Mouse (Mus musculus) neutrophil, adult 59 days (primary cell): ENCODE results near the gene Slc15a2. TPM values are rescaled to one million over a fixed set of nuclear protein-coding genes. Genes with fewer than 3 reads are reported as not detected.

Source experiments
- total RNA-seq, 2 experiments: library from RNA; stranded (reverse); gene quantifications; 1 replicate in 1 of 2; 2 replicates in 1 of 2; pipeline ENCODE4 v1.2.4; 2023

Gene Slc15a2
- total RNA-seq, result 1 to 10 TPM; 4.2 to 6.1 TPM

GRCm38 (mm10) chr16:36784594-36785313 is at the start of gene Slc15a2:
Gene Slc15a2 (minus strand): TSS chr16:36784962.

GRCm38 (mm10) chr16:36828054-36828786 is 43.5 kb upstream of the Slc15a2 start, which contains the start of gene Iqcb1:
Gene Iqcb1 (plus strand): TSS chr16:36828385.

Other genes starting within 250 kb of the Slc15a2 start
- gene Casr, start 222.8 kb downstream of the Slc15a2 start, total RNA-seq, result not detected
- 10 to 100 TPM; 20.4 to 25.5 TPM for gene Cd86, start 118.9 kb downstream of the Slc15a2 start, total RNA-seq
- under 1 TPM; 0.40 to 0.44 TPM for gene Ildr1, start 91.0 kb downstream of the Slc15a2 start, total RNA-seq
- gene Iqcb1, start 43.4 kb upstream of the Slc15a2 start, total RNA-seq, result 1 to 10 TPM; 7.5 to 7.8 TPM
- gene Eaf2, start 90.0 kb upstream of the Slc15a2 start, total RNA-seq, result 1 to 10 TPM; 1.9 to 3.3 TPM
- gene Golgb1, start 90.2 kb upstream of the Slc15a2 start, total RNA-seq, result 10 to 100 TPM; 25.5 to 26.8 TPM
- gene Hcls1, start 150.0 kb upstream of the Slc15a2 start, total RNA-seq, result 100 to 1,000 TPM; 434 to 439 TPM
- under 1 TPM in 1 of 2 experiments, not detected in 1; 0.40 TPM for gene Fbxo40, start 205.5 kb upstream of the Slc15a2 start, total RNA-seq
- gene Polq, start 226.8 kb upstream of the Slc15a2 start, total RNA-seq, result 10 to 100 TPM in 1 of 2 experiments, 1 to 10 TPM in 1; 9.5 to 10.2 TPM